Mouse (Mus musculus): ENCODE measurements around the gene Fkbp9. TPM values are rescaled to one million over a fixed set of nuclear protein-coding genes. Genes with fewer than 3 reads are reported as not detected.

Gene Fkbp9
- 120 and 136 TPM in 2 replicates for polyA plus RNA-seq (2015; fragmentation: Nextera tagmentation; extraction: Ambion mirVana)

GRCm38 (mm10) chr6:56831697-56832406 is at the start of gene Fkbp9:
Gene Fkbp9 (plus strand): TSS chr6:56832059.

DNA sequence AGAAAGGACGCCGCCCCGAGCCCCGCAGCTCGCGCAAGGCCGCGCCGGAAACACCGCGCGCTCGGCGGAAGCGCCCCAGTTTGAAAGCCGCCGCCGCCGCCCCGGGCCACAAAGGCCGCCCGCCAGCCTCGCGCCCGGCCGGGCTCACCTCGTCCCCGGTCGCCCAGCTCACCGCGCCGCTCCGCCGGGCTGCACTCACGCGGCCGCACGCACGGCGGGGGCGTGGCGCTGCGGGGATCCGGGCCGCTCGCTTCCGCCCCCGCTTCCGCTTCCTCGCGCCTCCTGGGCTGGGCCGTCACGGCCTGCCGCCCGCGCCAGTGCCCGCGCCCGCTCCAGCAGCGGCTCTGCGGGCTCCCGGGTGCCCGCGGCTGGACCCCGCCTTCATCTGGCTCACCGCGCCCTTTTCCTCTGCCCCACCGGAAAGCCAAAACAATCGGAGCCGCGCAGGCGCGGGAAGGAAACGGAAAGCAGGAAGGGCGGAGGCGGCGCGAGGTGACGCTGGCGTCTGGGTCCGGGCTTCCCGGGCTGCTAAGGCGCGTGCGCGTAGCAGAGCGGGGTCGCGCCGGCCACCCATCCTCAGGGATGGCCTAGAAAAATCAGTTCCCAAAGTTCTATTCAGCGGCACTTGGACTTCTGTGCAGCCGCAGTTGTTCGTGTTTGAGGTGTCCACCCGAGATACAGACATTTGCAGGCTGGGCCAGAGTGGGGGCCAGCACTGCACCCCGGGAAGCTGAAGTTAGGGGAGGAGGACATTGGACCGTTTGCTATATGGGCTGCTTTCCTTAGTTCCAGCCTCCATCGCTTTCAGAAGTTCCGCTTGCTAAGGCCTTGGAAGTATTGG is 34.3 kb upstream of the Fkbp9 start, which contains the start of gene Kbtbd2:
TSS of gene Kbtbd2 (minus strand) at position 503 of the 841 bp plus-strand sequence.

GRCm38 (mm10) chr6:56923726-56924707 is 92.2 kb downstream of the Fkbp9 start, which contains the start of the genes Nt5c3 and Vmn1r4:
Gene Nt5c3 (minus strand): TSS chr6:56923932.
Gene Vmn1r4 (plus strand): TSS chr6:56924015.

Other genes with a start within 250 kb of the Fkbp9 start
- gene Lsm5, start 127.3 kb upstream of the Fkbp9 start, polyA plus RNA-seq (2015; fragmentation: Nextera tagmentation; extraction: Ambion mirVana): 70.5 and 87.8 TPM in 2 replicates
- 4.8 and 6.1 TPM in 2 replicates for gene Avl9, start 117.2 kb upstream of the Fkbp9 start, polyA plus RNA-seq (2015; fragmentation: Nextera tagmentation; extraction: Ambion mirVana)
- 12.1 and 13.6 TPM in 2 replicates for gene Kbtbd2, start 34.2 kb upstream of the Fkbp9 start, polyA plus RNA-seq (2015; fragmentation: Nextera tagmentation; extraction: Ambion mirVana)
- gene Nt5c3, start 91.9 kb downstream of the Fkbp9 start, polyA plus RNA-seq (2015; fragmentation: Nextera tagmentation; extraction: Ambion mirVana): 39.8 and 41.6 TPM in 2 replicates
- 0.13 and 0.22 TPM in 2 replicates for gene Vmn1r4, start 92.0 kb downstream of the Fkbp9 start, polyA plus RNA-seq (2015; fragmentation: Nextera tagmentation; extraction: Ambion mirVana)
- not detected in 2 replicates for gene Vmn1r5, start 138.2 kb downstream of the Fkbp9 start, polyA plus RNA-seq (2015; fragmentation: Nextera tagmentation; extraction: Ambion mirVana)
- not detected in 2 replicates for gene Vmn1r6, start 165.2 kb downstream of the Fkbp9 start, polyA plus RNA-seq (2015; fragmentation: Nextera tagmentation; extraction: Ambion mirVana)
- gene Vmn1r7, start 193.3 kb downstream of the Fkbp9 start, polyA plus RNA-seq (2015; fragmentation: Nextera tagmentation; extraction: Ambion mirVana): not detected in 2 replicates
- gene Vmn1r8, start 200.2 kb downstream of the Fkbp9 start, polyA plus RNA-seq (2015; fragmentation: Nextera tagmentation; extraction: Ambion mirVana): not detected in 2 replicates
- not detected in 2 replicates for gene Vmn1r9, start 234.7 kb downstream of the Fkbp9 start, polyA plus RNA-seq (2015; fragmentation: Nextera tagmentation; extraction: Ambion mirVana)

Data from urinary bladder, postnatal 0 days (tissue).